Mouse (Mus musculus) layer of hippocampus, postnatal 25 days (tissue): ENCODE measurements around the gene Irx6. TPM values are rescaled to one million over a fixed set of nuclear protein-coding genes. Genes with fewer than 3 reads are reported as not detected.

Experiments used
- DNase-seq, 2 experiments: peaks; one replicate each; pipeline ENCODE4 v3.0.0; 2022; ENCODE audit warnings: mixed read lengths in 2 of 2, low spot score in 1 of 2; ENCODE audit errors: extremely low spot score in 1 of 2
- total RNA-seq, 2 experiments: library from RNA; stranded (reverse); gene quantifications; 2 replicates each; pipeline ENCODE4 v1.2.3; 2021

Gene Irx6
- total RNA-seq = under 1 TPM in 1 of 2 experiments, not detected in 1; 0.21 TPM

DNA sequence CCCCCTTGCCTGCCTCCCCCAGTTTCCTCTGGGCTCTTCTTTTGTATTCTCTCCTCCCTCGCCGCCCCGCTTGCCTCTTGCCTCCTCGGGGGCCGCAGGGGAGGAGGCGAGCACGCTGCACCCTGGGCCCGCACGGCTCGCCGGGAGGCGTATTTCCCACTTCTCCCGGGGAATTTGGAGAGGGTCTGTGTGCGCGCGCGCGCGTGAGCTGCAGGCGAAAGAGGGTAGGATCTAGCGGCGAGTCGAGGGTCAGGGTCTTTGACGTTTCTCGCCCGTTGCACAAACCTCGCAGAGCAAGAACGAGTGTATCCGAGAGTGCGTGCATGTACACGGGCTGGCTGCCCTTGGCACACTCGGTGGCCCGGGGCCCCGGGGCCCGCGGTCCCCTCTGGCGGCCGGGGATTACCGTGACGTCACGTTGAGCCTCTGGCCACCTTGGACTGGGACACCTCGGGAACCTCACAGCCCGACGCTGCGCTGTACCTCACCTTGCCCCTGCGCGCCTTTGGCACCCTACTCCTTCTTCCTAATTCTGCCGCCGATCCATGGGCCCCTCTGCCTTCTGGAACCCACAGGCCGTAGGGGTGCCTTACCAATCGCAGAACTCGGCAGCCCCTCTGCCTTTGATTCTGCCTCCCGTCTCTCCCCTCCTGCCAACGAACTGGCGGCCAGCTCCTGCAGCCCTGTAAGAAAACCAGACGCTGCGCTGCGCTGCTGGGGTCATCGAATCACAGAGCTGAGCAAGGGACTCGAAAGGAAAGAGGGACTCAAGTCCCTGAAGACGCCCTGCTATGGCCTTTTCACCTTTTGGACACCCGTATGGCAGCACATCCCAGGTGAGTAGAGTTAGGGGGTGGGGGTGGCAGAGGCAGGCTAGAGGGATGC is at the start of gene Irx6:
Irx6 (plus strand) TSS at position 45 of the 885 bp plus-strand sequence.
- DNase-seq = no peak

DNA sequence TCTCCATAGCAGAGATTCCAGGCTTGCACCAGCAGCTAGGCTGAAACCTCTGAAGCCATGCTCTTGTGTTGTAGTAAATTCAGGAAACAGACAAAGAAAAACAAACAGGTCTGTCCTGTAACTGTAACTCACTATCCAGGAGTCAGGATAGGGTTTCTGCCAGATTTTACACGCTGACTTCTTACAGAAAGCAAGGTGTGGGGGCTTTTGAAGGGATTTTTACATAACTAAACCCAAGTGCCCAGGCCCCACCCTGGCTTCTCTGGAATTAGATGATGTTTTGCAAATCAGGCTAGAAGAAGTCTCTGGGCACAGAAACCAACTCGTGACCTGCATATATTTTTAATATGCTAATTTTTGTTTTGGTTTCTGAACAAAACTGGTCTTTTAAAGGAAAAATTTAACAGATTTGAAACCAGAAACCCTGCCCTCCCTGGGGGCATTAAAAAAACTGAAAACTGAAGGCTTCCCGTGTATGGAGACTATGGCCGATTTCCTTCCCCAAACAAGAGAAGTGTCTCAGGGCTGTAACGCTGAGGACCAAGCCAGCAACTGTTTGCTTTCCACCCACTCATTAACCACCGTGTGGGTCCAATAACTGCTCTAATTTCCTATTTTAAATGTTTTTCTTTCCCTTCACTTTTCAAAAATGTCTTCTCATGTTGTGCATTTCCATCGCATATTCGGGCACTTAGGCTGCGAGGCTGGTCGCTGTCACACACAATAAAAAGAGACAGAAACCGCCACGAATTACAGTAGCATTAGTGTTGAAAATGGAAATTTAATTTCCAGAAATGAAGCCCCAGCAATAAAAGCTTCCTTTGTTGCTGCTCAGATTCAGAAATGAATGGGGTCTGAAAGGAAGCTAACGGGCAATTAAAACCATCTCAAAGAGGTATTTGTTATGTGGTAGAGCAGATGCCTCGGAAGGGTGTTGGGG is 45.1 kb upstream of the Irx6 start:
- no peak for DNase-seq

DNA sequence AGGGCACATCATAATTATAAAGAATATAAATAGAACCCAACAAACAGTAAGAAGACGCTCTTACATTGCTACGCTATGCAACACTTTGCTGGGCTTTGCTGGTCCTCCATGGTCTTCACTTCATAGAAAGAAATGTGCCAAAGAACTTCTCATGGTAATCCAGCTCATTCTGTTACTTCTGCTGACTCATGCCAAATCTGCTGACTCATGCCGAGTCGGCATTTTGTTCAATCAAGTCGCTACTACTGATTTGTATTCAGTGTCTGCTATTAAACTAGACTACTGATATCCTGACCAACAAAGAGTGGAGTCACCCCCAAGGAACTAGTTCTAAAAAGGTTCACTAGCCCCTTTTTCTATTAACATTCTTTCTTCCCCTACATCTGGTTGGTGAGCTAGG is 40.9 kb upstream of the Irx6 start:
- no peak for DNase-seq

- no peak for DNase-seq
Measured at GRCm38 (mm10) chr8:92640820-92641219, 33.3 kb upstream of the Irx6 start.

GRCm38 (mm10) chr8:92646637-92647036 is 27.5 kb upstream of the Irx6 start:
- peak in 1 of 2 experiments; percentile 16 for DNase-seq

DNA sequence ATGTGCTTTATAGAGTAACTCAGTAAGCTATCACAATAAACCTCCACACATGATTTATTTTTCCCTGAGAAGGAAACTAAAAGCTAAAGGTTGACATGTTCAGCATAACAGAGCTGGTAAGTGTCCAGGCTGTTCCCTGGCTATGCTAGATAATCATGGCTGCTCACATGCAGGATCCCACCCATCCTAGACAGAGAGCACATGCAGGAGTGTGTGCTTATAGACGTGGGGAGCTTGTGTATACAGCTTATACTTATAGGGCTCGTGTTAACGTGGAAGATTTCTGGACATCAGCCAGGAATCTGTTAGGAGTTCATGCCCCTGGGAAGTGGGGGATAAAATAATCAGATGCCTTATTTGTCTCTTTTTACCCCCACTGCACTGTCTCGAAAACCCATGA is 9.9 kb upstream of the Irx6 start:
- DNase-seq = no peak

DNA sequence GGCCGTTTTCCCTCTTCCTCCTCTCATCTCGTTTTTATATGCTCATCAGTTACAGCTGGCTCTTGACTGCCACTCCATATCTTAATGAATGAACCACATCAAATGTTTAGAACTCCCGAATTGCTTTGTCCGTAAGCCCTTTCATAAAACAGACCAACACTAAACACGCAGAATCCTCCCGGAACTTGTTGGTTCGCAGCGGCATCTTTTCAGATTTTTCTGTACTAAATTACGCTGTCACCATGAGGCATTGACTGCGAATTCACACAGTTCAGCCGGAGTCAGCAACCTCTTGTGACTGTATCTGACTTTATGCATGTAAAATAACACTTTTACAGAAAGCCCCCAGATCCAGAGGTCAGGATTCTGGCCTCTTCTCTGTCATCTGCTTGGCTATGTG is 3.9 kb upstream of the Irx6 start:
- DNase-seq = no peak

DNA sequence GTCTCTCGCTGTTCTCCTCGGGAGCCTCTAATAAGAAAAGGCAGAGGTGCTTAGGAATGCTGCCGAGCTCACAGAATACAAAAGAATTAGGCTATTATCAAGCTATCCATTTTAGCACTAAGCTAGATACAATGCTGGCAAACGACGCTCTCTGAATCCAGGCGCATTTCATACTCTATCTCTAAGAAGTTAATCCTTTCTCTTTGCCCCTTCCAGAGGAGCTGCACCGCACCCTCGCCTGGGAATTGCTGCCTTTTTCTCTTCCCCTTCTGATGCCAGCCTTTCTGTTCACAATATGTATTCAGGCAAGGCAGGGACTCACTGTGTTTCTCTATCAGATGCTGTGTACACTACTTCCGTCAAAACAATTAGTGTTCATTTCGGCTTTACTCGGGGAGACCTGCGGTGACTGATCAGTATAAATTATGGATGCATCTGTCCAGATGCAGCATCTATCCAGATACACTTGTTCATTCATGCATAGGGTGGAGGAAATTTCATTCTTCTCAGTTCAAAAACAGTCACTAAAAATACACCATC is 3.4 kb upstream of the Irx6 start:
- DNase-seq = no peak

DNA sequence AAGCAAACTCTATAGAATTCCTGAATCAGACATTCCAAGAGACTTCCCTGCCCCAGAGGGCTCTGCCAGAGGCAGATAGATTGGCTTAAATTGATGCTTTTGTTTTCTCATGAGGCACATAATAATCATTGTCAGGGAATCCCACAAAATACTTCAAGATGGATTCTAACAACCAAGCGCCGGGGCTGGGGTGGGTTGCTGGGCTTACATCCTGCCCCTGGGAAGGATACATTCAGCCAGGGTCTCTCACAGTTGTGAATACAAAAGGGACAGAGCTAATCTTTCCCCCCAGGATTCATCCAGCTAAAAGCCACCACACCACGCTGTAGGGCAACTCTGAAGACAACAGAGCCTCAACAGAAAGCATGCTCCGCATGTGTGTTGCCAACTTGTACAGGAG is 2.2 kb upstream of the Irx6 start:
- no peak for DNase-seq

- no peak for DNase-seq
Measured at GRCm38 (mm10) chr8:92673101-92673500, 987 bp upstream of the Irx6 start.

DNA sequence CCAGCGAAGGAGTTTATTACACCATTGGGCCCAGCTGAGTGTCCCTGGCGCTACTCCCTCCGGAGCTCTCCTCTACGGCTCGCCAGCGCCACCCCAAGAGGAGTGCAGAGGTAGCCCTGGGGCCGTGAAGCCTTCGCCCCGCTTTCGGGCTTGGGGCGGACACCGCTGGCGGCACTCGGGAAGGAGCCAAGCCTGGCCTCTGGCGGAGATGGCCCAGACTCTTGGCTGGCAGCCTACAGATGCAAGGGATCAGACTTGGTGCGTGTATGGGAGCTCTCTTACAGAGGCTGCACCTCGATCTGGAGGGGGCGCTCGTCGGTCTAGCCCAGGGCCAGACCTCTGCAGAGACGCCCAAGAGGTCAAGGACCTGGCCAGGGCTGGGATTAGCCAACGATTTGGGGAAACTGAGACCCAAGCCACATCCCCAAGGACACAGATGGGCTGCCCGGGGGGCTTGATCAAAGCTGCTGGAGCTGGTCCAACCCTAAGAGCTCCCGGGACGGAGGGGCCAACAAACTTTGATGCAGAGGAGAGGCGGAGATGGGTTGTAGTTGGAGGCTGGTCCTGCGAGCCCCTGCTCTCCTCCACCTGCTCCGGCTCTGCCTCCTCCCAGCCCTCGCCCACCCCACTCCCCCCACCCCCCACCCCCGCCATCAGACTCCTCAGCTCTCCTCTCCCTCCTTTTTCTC is 389 bp upstream of the Irx6 start:
- DNase-seq = peak; percentile 13 to 18

GRCm38 (mm10) chr8:92678407-92678806 is 4.3 kb downstream of the Irx6 start:
- no peak for DNase-seq

DNA sequence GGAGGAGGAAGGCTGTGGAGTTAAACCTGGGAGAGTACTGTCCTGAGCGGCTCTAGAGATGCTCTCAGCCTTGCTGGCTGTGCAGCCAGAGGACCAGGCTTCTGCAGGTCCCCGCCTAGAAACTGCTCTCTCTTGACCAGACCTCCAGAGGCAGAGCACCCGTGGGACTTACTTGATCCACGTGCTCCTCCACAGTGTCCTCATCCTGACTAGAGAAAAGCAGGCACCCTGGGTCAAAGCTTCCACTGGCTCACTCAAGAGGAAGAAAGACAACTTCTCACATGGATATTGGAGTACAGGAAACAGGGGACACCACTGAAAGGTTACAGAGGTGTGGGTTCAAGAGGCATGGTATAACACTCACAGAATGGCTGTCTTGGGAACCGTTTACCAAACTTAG is 23.3 kb downstream of the Irx6 start:
- no peak for DNase-seq

- DNase-seq = no peak
Measured at GRCm38 (mm10) chr8:92698411-92698810, 24.3 kb downstream of the Irx6 start.

DNA sequence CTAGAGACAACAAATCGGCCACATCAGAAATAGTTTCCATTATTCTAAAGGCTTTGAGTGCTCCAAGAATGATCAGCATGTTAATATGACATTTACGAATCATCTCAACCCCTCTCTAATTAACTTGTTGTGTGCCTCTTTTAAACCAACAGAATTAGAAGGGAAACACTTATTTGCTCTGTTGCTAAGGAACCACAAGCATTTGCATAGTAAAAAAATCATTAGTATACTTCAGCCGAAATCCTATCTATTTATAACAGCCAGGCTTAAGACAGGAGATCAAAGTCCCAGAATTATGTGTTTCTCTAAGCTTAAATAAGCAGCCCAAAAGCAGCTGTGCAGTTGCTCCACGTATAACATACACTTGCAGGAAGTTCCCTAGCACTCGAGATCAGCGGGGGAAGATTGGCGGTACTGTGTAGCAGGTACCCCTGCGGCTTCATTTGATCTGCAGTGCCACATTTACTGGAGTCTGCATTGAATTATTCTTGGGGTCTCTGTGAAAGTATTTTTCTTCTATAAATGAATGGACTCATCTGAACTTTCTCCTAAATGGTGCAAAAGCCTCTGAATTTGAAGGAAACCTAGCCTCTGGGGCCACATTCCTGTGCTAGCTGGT is 25.9 kb downstream of the Irx6 start:
- no peak for DNase-seq

- DNase-seq = no peak
Measured at GRCm38 (mm10) chr8:92703375-92703774, 29.3 kb downstream of the Irx6 start.

DNA sequence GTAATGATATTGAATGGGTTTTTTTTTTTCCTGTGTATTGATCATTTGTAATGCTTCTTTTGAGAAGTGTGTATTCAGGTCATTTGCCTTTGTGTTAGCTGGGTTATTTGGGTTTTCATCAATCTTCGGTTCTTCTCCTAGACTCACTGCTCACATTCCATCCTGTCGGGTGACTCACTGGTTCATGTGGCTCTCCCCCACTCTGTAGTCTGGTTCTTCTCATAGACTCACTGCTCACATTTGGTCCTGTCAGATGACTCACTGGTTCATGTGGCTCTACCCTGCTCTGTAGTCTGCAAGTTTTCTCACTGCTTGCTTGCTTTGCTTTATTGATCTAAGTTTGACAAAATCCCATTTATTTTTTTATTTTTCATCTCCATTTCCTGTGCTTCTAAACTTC is 32.2 kb downstream of the Irx6 start:
- DNase-seq = no peak

GRCm38 (mm10) chr8:92713286-92713685 is 39.2 kb downstream of the Irx6 start:
- DNase-seq = no peak

DNA sequence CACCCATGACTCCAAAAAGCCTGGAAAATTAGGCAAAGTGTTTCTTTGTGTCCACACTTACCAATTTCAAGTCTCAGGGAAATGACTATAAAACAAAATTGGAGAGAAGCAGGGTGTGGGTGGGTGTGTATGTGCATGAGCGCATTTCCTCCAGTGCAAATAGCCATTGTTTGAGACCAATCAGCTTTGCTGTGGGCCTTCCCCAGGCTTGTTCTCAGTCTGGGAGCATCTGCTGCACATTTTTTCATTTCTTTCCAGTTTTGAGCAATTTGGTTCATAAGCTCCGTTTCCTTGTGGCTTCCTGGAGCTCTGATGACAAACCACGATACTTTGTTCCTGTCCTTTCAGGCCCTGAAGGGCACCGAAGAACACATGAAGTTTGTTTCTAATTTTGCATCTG is 43.3 kb downstream of the Irx6 start:
- DNase-seq = no peak

- no peak for DNase-seq
Measured at GRCm38 (mm10) chr8:92718057-92718456, 44.0 kb downstream of the Irx6 start.
